Mouse (Mus musculus) hindbrain, postnatal 0 days (tissue): ENCODE measurements around the gene Ccdc105. TPM values are rescaled to one million over a fixed set of nuclear protein-coding genes. Genes with fewer than 3 reads are reported as not detected.

Source experiments
- ATAC-seq: fragments of 200-750 bp; cut with Nextera tagmentation; 2 replicates; pipeline ENCODE4 v1.8.0; 2017; ENCODE audit warnings: mild to moderate bottlenecking, moderate TSS enrichment, moderate library complexity
- DNase-seq: peaks from one replicate; pipeline ENCODE4 v3.0.0-alpha.2; 2015; ENCODE audit warnings: low spot score
- H3K27ac ChIP-seq: fragments of 300-500 bp; sonication (generic); 2 replicates; pipeline ENCODE4 v1.5.1; 2014; ENCODE audit warnings: mild to moderate bottlenecking
- H3K27me3 ChIP-seq: fragments of 300-500 bp; sonication (generic); 2 replicates; pipeline ENCODE4 v1.6.1; 2014; ENCODE audit warnings: low read length, mixed read lengths; ENCODE audit not compliant: insufficient read depth
- H3K36me3 ChIP-seq: fragments of 300-500 bp; sonication (generic); 2 replicates; pipeline ENCODE4 v1.6.1; 2014; ENCODE audit warnings: low read length, mixed read lengths; ENCODE audit not compliant: insufficient read depth
- H3K4me1 ChIP-seq: fragments of 300-500 bp; sonication (generic); 2 replicates; pipeline ENCODE4 v1.6.1; 2014; ENCODE audit warnings: antibody characterized with exemption, low read length, mixed read lengths; ENCODE audit not compliant: insufficient read depth
- H3K4me2 ChIP-seq: fragments of 300-500 bp; sonication (generic); 2 replicates; pipeline ENCODE4 v1.6.1; 2014; ENCODE audit warnings: low read depth, mild to moderate bottlenecking, low read length, moderate library complexity, mixed read lengths
- H3K4me3 ChIP-seq: fragments of 300-500 bp; sonication (generic); 2 replicates; pipeline ENCODE4 v1.5.1; 2014; ENCODE audit warnings: low read length
- H3K9ac ChIP-seq: fragments of 300-500 bp; sonication (generic); replicated peaks from 2 replicates; pipeline ENCODE4 v1.6.1; 2014; ENCODE audit warnings: mild to moderate bottlenecking, low read length, moderate library complexity, mixed read lengths
- H3K9me3 ChIP-seq: fragments of 300-500 bp; sonication (generic); 2 replicates; pipeline ENCODE4 v1.6.1; 2016; ENCODE audit warnings: low read length, mixed read lengths
- CTCF ChIP-seq: IDR thresholded peaks from 2 replicates; pipeline ENCODE4 v1.5.1; 2016; ENCODE audit warnings: antibody characterized with exemption, control low read depth, low read depth
- WGBS: fragments of 180-500 bp; shearing (Covaris S2); extraction: QIAGEN DNeasy Blood & Tissue Kit; methylation state at CpG from one replicate; pipeline ENCODE4 v1.1.7; 2014; 5-methylcytosine and 5-hydroxymethylcytosine counted together
- polyA plus RNA-seq: library from polyadenylated mRNA; unstranded; fragments of >200 nt; fragmentation: Nextera tagmentation; extraction: Ambion mirVana; gene quantifications from 2 replicates; pipeline ENCODE4 v1.2.1, GENCODE M21; 2015
- total RNA-seq: library from RNA; depleted of rRNA; stranded (reverse); fragments of >200 nt; gene quantifications from 2 replicates; pipeline ENCODE4 v1.2.3, GENCODE M21; 2014

Ccdc105 gene
- total and polyA plus RNA-seq, 2 experiments from 2014 or later = 0.28 TPM; not detected in 1

DNA sequence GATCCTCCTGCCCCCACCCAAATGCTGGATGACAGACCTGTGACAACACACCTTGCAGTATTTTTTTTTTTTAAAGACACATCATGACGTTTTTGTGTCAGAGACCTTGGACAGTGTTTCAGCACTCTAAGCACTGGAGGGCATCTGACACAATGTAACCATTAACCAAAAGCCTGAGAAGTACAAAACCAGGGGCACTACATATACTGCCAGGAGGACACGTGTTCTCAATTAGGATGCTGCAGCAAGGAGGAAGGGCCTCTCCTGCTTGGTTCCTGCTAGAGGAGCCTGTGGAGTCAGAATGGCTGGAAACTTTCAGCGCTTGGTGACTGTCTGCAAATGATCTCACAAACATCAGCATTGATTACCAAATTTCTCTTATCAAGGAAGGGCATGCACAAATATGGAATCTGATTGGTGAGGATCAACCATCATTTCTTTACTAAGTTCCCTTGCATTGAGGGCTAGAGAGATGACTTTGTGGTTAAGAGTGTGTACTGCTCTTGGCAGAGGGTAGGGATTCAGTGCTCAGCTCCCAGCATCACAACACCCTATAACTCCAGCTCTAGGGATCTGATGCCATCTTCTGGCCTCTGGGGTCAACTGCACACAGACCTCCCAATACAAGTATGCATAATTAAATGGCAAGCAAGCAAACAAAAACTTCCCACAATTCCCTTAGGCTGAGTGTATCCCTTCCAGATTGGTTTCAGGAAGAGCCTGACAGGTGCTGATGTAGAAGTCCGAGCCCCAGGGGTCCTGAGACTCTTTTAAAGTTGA is 7.2 kb downstream of the Ccdc105 start:
- Histone ChIP-seq H3K9ac (no peak overlapping the region), H3K27ac (no peak overlapping the region), H3K9me3 (no peaks in the 10 kb centered on the region), H3K27me3 (no peaks in the 10 kb centered on the region), H3K4me1 (0 out of 2 replicates have a peak, but pooled peaks cover 3% of the 10 kb centered on the region), H3K4me3 (no peak overlapping the region), H3K4me2 (no peak overlapping the region), H3K36me3 (no peaks in the 10 kb centered on the region)
- DNase-seq (peak; percentile 7), ATAC-seq (no peak)
- TF ChIP-seq CTCF = peak; percentile 46
- 60% methylated on average over 4 of the region's 4 CpGs for WGBS

- TF ChIP-seq CTCF = peak; percentile 35
- no peaks in the 10 kb centered on the region for H3K27me3 ChIP-seq
Measured at GRCm38 (mm10) chr10:78743721-78744120, 9.1 kb downstream of the Ccdc105 start.

GRCm38 (mm10) chr10:78739821-78740220 is 13.0 kb downstream of the Ccdc105 start:
- DNase-seq (no peak), ATAC-seq (no peak)
- Histone ChIP-seq H3K9me3 (no peaks in the 10 kb centered on the region), H3K9ac (no peak overlapping the region), H3K36me3 (no peaks in the 10 kb centered on the region), H3K4me1 (no peaks in the 10 kb centered on the region), H3K4me2 (no peak overlapping the region), H3K27me3 (no peaks in the 10 kb centered on the region), H3K27ac (no peak overlapping the region), H3K4me3 (no peak overlapping the region)
- TF ChIP-seq CTCF = no peak
- 76% methylated on average over 4 of the region's 4 CpGs for WGBS

More at GRCm38 (mm10) chr10:78743721-78744120, 9.1 kb downstream of the Ccdc105 start:
- Histone ChIP-seq H3K4me1 (0 out of 2 replicates have a peak, but pooled peaks cover 3% of the 10 kb centered on the region), H3K27ac (no peak overlapping the region), H3K4me3 (no peak overlapping the region), H3K9me3 (no peaks in the 10 kb centered on the region), H3K9ac (no peak overlapping the region), H3K4me2 (no peak overlapping the region), H3K36me3 (no peaks in the 10 kb centered on the region)
- ATAC-seq = no peak
- no peak for DNase-seq

DNA sequence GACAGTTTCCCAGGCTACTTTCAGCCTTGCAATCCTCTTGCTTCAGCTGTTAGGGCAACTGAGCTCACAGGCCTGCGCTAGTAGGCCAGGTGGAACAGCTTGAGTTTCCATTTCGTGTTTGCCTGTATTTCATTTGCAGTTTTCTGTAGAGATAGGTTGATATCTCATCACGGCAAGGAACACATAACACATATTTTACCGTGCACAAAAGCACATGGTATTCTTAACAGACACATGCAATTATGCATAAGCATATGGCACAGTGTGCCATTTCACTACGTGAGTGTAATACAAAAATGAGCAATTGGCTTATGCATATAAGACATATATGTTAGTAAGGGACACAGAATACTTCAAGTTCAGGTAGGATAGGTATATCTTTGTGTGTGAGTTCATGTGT is 25.0 kb downstream of the Ccdc105 start:
- no peaks in the 10 kb centered on the region for H3K27me3 ChIP-seq
- no peaks in the 10 kb centered on the region for H3K36me3 ChIP-seq
- WGBS = 87% methylated on average over 5 of the region's 5 CpGs
- H3K27ac ChIP-seq = no peak overlapping the region
- no peak overlapping the region for H3K4me3 ChIP-seq
- no peaks in the 10 kb centered on the region for H3K9me3 ChIP-seq
- ATAC-seq (no peak), DNase-seq (no peak)
- 0 out of 2 replicates have a peak, but pooled peaks cover 3% of the 10 kb centered on the region for H3K4me1 ChIP-seq
- no peak overlapping the region for H3K4me2 ChIP-seq
- no peak for TF ChIP-seq CTCF
- H3K9ac ChIP-seq = no peak overlapping the region

DNA sequence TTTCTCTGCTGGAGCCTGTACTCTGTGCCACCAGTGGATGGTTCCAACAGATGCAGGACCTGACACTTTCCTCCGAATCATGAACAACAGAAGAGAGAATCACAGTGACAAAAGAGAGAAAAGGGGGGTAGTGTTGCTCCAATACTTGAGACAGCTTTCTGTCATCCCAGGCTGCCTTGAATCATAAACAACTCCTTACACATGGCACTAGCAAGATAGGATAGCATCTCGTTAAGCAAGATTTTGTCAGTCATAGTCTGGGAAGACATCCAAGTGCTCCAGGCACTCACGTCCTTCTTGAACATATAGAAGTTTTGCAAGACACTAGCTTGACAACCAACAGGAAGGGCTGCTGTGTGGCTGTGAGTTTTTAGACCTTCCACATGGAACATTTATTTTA is 25.8 kb downstream of the Ccdc105 start:
- DNase-seq (no peak), ATAC-seq (no peak)
- Histone ChIP-seq H3K4me1 (0 out of 2 replicates have a peak, but pooled peaks cover 3% of the 10 kb centered on the region), H3K36me3 (no peaks in the 10 kb centered on the region), H3K9me3 (no peaks in the 10 kb centered on the region), H3K4me2 (no peak overlapping the region), H3K4me3 (no peak overlapping the region), H3K27me3 (no peaks in the 10 kb centered on the region), H3K9ac (no peak overlapping the region), H3K27ac (no peak overlapping the region)
- 43% methylated on average over 3 of the region's 3 CpGs for WGBS
- TF ChIP-seq CTCF = no peak

GRCm38 (mm10) chr10:78723416-78723815 is 29.4 kb downstream of the Ccdc105 start:
- Histone ChIP-seq H3K27ac (no peak overlapping the region), H3K36me3 (no peaks in the 10 kb centered on the region), H3K9me3 (no peaks in the 10 kb centered on the region), H3K4me2 (no peak overlapping the region), H3K4me3 (no peak overlapping the region), H3K27me3 (no peaks in the 10 kb centered on the region), H3K4me1 (0 out of 2 replicates have a peak, but pooled peaks cover 3% of the 10 kb centered on the region), H3K9ac (no peak overlapping the region)
- TF ChIP-seq CTCF = no peak
- DNase-seq (no peak), ATAC-seq (no peak)
- 25% methylated on average over 2 of the region's 2 CpGs for WGBS

- H3K36me3 ChIP-seq = no peaks in the 10 kb centered on the region
Measured at GRCm38 (mm10) chr10:78722654-78723053, 30.2 kb downstream of the Ccdc105 start.

More at GRCm38 (mm10) chr10:78722654-78723053, 30.2 kb downstream of the Ccdc105 start:
- H3K27ac ChIP-seq = no peak overlapping the region
- H3K27me3 ChIP-seq = no peaks in the 10 kb centered on the region
- H3K4me1 ChIP-seq = 0 out of 2 replicates have a peak, but pooled peaks cover 3% of the 10 kb centered on the region
- H3K9ac ChIP-seq = no peak overlapping the region
- H3K4me3 ChIP-seq = no peak overlapping the region
- ATAC-seq (peak; percentile 63; the same call in 1 of the 2 replicates), DNase-seq (peak; percentile 77)
- H3K4me2 ChIP-seq = no peak overlapping the region
- TF ChIP-seq CTCF = no peak
- 30% methylated on average over 2 of the region's 2 CpGs for WGBS
- H3K9me3 ChIP-seq = no peaks in the 10 kb centered on the region
